Mouse (Mus musculus) kidney, adult 2 months (tissue): ENCODE measurements at regions not wholly inside any gene's neighbourhood (a gene's known extent, or its start where the extent isn't known, plus 50 kb on each side); places are given as distances from the start of the nearest gene placed in this dataset.
"Not testable (repeated sequence)": the region's sequence is repeated elsewhere in the genome, so short reads cannot be mapped to it uniquely, and the experiment has no call there.

Source experiments
- DNase-seq: peaks from one replicate; pipeline ENCODE4 v3.0.0; 2021
- H3K27ac ChIP-seq: fragments of 200-500 bp; 2 replicates; pipeline ENCODE4 v1.5.1; 2012; ENCODE audit warnings: low read depth, low read length, control low read depth, inconsistent platforms; ENCODE audit not compliant: insufficient read depth
- H3K27me3 ChIP-seq: fragments of 200-500 bp; replicated peaks from 2 replicates; pipeline ENCODE4 v1.6.1; 2012; ENCODE audit warnings: mild to moderate bottlenecking, moderate library complexity, low read length, inconsistent platforms; ENCODE audit not compliant: control insufficient read depth, insufficient read depth
- H3K36me3 ChIP-seq: fragments of 200-500 bp; 2 replicates; pipeline ENCODE4 v1.6.1; 2012; ENCODE audit warnings: mild to moderate bottlenecking, moderate library complexity, low read length, inconsistent platforms; ENCODE audit not compliant: control insufficient read depth, insufficient read depth
- H3K4me1 ChIP-seq: fragments of 200-500 bp; 2 replicates; pipeline ENCODE4 v1.6.1; 2011; ENCODE audit warnings: low read length; ENCODE audit not compliant: control insufficient read depth, insufficient read depth
- H3K4me3 ChIP-seq: fragments of 200-500 bp; 2 replicates; pipeline ENCODE4 v1.5.1; 2011; ENCODE audit warnings: mild to moderate bottlenecking, low read depth, low read length, control low read depth; ENCODE audit not compliant: insufficient read depth
- CTCF ChIP-seq: fragments of 200-500 bp; conservative IDR thresholded peaks from 2 replicates; pipeline ENCODE4 v1.5.1; 2011; ENCODE audit warnings: low read depth, mild to moderate bottlenecking, control low read depth, low read length, moderate library complexity, mixed read lengths; ENCODE audit not compliant: insufficient read depth, insufficient read length
- POLR2A ChIP-seq: fragments of 200-500 bp; IDR thresholded peaks from one replicate; pipeline ENCODE4 v1.6.1; 2011; ENCODE audit warnings: low read depth, low read length, control low read depth
- WGBS: fragments of 180-500 bp; shearing (Covaris S2); methylation state at CpG from one replicate; pipeline ENCODE4 v1.1.7; 2018; 5-methylcytosine and 5-hydroxymethylcytosine counted together

DNA sequence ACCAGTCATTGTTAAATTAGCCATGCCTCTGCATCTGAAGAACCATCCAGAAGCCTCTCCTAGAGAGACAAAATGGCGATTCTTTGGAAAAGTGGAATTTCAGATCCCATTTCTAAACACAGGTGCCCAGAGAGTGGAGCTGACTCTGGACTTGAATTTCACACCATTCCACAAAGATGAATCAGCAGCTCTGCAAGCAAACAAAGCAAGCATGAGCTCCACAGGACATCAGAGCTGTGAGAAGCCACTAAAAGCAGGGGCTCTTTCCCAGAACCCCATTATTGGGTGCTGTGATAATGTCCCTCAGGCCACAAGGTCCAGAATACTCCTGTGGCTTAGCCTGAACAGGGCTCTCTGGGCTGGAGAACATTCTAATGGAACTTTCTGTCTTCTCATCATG lies 119.4 kb upstream of the Tenm4 start:
- no peaks in the 10 kb centered on the region for H3K27me3 ChIP-seq
- H3K4me3 ChIP-seq: no peak overlapping the region
- no peak for DNase-seq
- H3K36me3 ChIP-seq: no peaks in the 10 kb centered on the region
- TF ChIP-seq CTCF (no peak), POLR2A (no peak)
- WGBS: 96% methylated on average over 1 of the region's 1 CpGs
- H3K27ac ChIP-seq: no peak overlapping the region
- no peaks in the 10 kb centered on the region for H3K4me1 ChIP-seq

DNA sequence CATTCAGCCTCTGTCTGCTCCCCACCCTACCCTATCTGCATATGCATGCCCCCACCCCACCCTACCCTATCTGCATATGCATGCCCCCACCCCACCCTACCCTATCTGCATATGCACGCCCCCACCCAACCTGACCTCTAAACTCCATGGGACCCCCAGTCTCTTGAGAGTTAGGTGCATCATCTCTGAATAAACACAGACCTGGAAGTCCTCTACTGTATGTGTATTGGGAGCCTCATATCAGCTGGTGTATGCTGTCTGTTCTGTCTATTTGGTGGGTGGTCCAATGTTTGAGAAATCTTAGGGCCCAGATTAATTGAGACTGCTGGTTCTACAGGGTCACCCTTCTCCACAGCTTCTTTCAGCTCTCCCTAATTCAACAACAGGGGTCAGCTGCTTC lies 109.4 kb upstream of the Tenm4 start:
- WGBS: 47% methylated on average over 1 of the region's 1 CpGs
- not testable (repeated sequence) for DNase-seq

DNA sequence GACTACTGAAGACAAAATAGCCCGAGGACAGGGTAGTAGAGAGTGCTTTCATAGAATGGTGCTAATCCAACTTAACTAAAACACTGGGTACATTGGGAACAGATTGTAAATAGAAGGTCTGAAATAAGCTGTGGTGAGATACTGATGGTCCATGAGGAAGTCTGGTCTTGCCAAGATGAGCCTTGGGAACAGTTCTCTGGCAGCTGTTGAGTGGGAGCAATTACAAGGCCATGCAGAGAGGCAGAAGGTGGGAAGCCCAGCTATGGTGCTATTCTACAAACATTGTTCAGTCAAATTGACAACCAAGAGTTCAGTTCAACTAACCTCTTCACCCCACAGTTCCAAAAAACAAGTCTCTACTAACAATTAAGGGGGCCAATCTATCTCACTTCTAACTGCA lies 92.5 kb upstream of the Tenm4 start:
- H3K27ac ChIP-seq: no peak overlapping the region
- no peaks in the 10 kb centered on the region for H3K36me3 ChIP-seq
- DNase-seq: no peak
- H3K27me3 ChIP-seq: no peaks in the 10 kb centered on the region
- no peak overlapping the region for H3K4me3 ChIP-seq
- TF ChIP-seq POLR2A (no peak), CTCF (no peak)
- 93% methylated on average over 1 of the region's 1 CpGs for WGBS
- no peaks in the 10 kb centered on the region for H3K4me1 ChIP-seq

More for the DNA sequence above, 109.4 kb upstream of the Tenm4 start:
- H3K4me3 ChIP-seq, H3K36me3 ChIP-seq, H3K27me3 ChIP-seq, H3K4me1 ChIP-seq, H3K27ac ChIP-seq: not testable (repeated sequence)

DNA sequence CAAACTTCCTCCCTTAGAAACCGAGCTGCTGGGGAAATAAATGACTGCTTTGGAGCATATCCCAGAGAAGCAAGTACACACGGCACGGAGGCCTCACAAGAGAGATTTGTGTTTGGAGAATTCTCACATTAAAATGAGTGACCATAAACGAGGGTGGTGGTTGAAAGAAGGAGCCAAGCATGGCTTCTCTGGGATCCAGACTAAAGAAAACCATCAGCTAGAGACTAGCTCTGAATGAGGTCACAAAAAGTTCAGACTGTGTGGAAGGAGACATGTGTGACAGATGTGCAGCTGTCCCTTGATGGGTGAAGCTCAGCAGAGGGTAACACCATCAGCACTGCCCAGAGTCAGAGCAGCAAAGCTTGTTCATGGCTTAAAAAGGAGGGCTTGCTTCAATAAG lies 89.4 kb upstream of the Tenm4 start:
- Histone ChIP-seq H3K4me1 (no peaks in the 10 kb centered on the region), H3K27ac (no peak overlapping the region), H3K36me3 (no peaks in the 10 kb centered on the region), H3K27me3 (no peaks in the 10 kb centered on the region), H3K4me3 (no peak overlapping the region)
- WGBS: 25% methylated on average over 4 of the region's 4 CpGs
- DNase-seq: no peak
- TF ChIP-seq CTCF (no peak), POLR2A (no peak)

DNA sequence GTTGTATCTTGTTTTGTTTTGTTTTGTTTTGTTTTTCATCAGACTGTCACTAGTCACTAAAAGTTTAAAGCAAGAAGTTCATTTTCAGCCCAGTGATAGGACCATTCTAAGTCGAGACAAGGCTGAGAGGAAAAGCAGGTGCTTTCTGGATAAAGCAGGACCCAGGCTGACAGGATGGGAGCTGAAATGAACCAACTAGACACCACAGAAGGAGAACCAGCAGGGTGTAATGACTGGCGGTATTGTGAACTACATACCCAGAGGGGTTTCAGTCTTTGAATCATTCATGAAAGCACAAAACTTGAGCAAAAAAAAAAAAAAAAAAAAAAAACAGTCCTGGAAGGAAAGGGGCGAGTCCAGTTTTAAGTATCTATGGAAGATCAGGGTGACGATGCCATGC lies 75.9 kb upstream of the Tenm4 start:
- 85% methylated on average over 4 of the region's 4 CpGs for whole genome bisulfite sequencing
- no peaks in the 10 kb centered on the region for H3K36me3 ChIP-seq

DNA sequence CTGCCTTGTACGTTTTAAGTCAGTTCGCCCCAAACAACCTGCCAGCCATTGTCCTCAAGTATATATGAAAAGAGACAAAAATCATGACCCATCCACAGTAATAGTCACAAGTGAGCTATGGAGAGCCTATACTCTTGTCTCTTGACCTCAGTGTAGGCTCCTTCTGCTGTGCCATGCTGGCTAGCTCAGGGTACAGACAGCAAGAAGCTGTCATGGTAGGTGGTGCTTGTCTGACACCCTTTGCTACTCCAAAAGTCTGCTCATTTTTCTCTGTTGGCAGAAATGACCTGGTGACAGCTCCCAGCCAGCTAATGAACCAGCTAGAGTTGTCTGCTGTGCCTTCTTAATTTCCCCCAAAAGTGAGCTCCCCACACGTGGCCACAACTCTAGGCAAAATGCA lies 75.3 kb upstream of the Tenm4 start:
- Histone ChIP-seq H3K27me3 (no peaks in the 10 kb centered on the region), H3K36me3 (no peaks in the 10 kb centered on the region), H3K4me3 (no peak overlapping the region), H3K4me1 (no peaks in the 10 kb centered on the region), H3K27ac (no peak overlapping the region)
- no peak for DNase-seq
- 84% methylated on average over 3 of the region's 3 CpGs for WGBS
- TF ChIP-seq CTCF (no peak), POLR2A (no peak)

More for the DNA sequence above, 75.9 kb upstream of the Tenm4 start:
- no peak for DNase-seq
- Histone ChIP-seq H3K27ac (no peak overlapping the region), H3K27me3 (no peaks in the 10 kb centered on the region), H3K4me3 (no peak overlapping the region), H3K4me1 (no peaks in the 10 kb centered on the region)
- TF ChIP-seq POLR2A: no peak
- TF ChIP-seq CTCF: no peak

DNA sequence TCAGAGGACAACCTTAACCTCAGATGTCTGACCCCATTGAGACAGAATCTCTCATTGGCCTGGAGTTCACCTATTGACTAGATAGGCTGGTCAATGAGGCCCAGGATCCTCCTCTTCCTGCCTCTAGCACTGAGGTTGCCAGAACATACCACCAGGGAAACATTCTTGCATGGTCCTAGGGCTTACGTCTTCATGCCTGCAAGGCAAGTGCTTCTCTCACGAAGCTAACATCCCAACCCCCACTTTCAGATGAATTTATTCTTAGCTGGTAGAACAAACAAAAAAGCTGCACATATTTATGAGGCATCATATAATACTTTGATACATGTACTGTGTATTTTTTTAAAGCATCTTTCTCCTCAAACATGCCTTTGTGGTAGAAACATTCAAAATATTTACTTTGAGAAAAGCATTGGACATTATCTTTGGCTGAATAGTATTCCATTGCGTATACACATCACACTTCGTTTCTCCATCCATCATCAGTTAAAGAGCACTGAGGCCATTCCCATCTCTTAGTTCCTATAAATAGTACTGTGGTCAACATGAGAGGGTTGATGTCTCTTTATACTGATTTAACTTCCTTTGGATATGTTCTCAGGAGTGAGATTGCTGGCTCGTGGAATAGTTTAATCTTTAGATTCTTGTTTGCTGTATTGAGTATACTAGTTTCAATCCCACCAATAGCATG lies 72.2 kb upstream of the Tenm4 start:
- no peak overlapping the region for H3K27ac ChIP-seq
- no peaks in the 10 kb centered on the region for H3K36me3 ChIP-seq
- no peaks in the 10 kb centered on the region for H3K27me3 ChIP-seq
- DNase-seq: no peak
- H3K4me1 ChIP-seq: no peaks in the 10 kb centered on the region
- 86% methylated on average over 5 of the region's 5 CpGs for WGBS
- H3K4me3 ChIP-seq: no peak overlapping the region
- TF ChIP-seq POLR2A (no peak), CTCF (no peak)
